Mouse (Mus musculus) neural tube, embryonic 15.5 days (tissue): ENCODE measurements around the gene Pagr1a. TPM values are rescaled to one million over a fixed set of nuclear protein-coding genes. Genes with fewer than 3 reads are reported as not detected.

Experiments
- ATAC-seq: fragments of 200-750 bp; cut with Nextera tagmentation; 2 replicates; pipeline ENCODE4 v1.8.0; 2017; ENCODE audit warnings: mild to moderate bottlenecking, moderate TSS enrichment, moderate library complexity; ENCODE audit not compliant: low FRiP score
- H3K27ac ChIP-seq: fragments of 300-500 bp; sonication (generic); replicated peaks from 2 replicates; pipeline ENCODE4 v1.5.1; 2015; ENCODE audit warnings: mild to moderate bottlenecking, inconsistent platforms
- H3K27me3 ChIP-seq: fragments of 300-500 bp; sonication (generic); replicated peaks from 2 replicates; pipeline ENCODE4 v1.6.1; 2015; ENCODE audit warnings: inconsistent platforms
- H3K36me3 ChIP-seq: fragments of 300-500 bp; sonication (generic); 2 replicates; pipeline ENCODE4 v1.6.1; 2015; ENCODE audit warnings: inconsistent platforms
- H3K4me1 ChIP-seq: fragments of 300-500 bp; sonication (generic); 2 replicates; pipeline ENCODE4 v1.6.1; 2015; ENCODE audit warnings: inconsistent platforms
- H3K4me2 ChIP-seq: fragments of 300-500 bp; sonication (generic); 2 replicates; pipeline ENCODE4 v1.6.1; 2015; ENCODE audit warnings: inconsistent platforms, mild to moderate bottlenecking, moderate library complexity
- H3K4me3 ChIP-seq: fragments of 300-500 bp; sonication (generic); replicated peaks from 2 replicates; pipeline ENCODE4 v1.5.1; 2015; ENCODE audit warnings: mild to moderate bottlenecking, inconsistent platforms
- H3K9ac ChIP-seq: fragments of 300-500 bp; sonication (generic); replicated peaks from 2 replicates; pipeline ENCODE4 v1.6.1; 2015; ENCODE audit warnings: mild to moderate bottlenecking, inconsistent platforms
- H3K9me3 ChIP-seq: fragments of 300-500 bp; sonication (generic); replicated peaks from 2 replicates; pipeline ENCODE4 v1.6.1; 2016; ENCODE audit warnings: inconsistent platforms
- WGBS: fragments of 180-500 bp; shearing (Covaris S2); methylation state at CpG from one replicate; pipeline ENCODE4 v1.1.7; 2015; ENCODE audit warnings: mixed read lengths; 5-methylcytosine and 5-hydroxymethylcytosine counted together
- polyA plus RNA-seq: library from polyadenylated mRNA; unstranded; fragments of >200 nt; fragmentation: Nextera tagmentation; extraction: Ambion mirVana; gene quantifications from 2 replicates; pipeline ENCODE4 v1.2.1, GENCODE M21; 2015

The Pagr1a gene
- polyA plus RNA-seq, 1 experiment from 2014 or later = 80.1 TPM

DNA sequence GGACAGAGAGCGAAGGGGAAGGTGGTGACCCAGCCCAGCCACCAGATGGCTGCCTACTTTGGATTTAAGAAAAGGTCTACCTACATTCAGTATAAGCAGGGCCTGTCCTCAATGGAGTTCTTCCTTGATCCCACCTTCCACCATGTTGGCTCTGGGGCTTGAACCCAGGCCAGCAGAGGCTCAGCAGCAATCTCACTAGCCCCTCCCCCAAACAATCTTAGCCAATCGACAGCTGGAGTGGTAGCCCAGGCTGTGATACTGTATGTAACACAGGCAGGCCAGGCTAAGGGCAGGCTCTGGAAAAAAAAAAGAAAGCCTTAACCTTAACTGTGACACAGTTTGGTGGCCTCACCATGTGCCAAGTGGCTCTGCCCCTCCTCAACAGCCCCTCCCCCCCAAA, 5.4 kb downstream of the Pagr1a start:
- no peak overlapping the region for H3K4me2 ChIP-seq
- H3K4me1 ChIP-seq = peaks cover 31% of the 10 kb centered on the region
- H3K27ac ChIP-seq = no peak overlapping the region
- H3K27me3 ChIP-seq = no peaks in the 10 kb centered on the region
- peaks cover 24% of the 10 kb centered on the region for H3K36me3 ChIP-seq
- no peak for ATAC-seq
- H3K4me3 ChIP-seq = no peak overlapping the region
- 83% methylated on average over 2 of the region's 2 CpGs for WGBS
- no peaks in the 10 kb centered on the region for H3K9me3 ChIP-seq
- no peak overlapping the region for H3K9ac ChIP-seq

DNA sequence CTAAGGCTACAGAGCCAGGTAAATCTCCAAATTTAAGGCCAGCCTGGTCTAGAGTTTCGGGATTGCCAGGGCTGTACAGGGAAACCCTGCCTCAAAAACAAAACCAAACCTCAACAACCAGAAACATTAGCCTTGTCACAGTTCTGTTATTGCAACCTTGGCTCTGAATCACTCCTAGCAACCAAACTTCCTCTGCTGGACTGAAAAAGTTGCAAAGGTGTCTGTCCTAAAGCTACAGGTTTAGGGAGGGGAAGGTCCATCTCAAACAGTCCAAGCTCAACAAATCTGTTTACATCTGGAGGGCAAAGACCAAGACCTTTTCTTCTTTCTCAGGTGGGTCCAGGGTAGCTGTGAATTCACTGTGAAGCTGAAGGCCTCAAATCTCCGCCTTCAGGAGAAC, 6.1 kb downstream of the Pagr1a start:
- Histone ChIP-seq H3K9ac (no peak overlapping the region), H3K9me3 (no peaks in the 10 kb centered on the region), H3K4me1 (peaks cover 29% of the 10 kb centered on the region), H3K27ac (no peak overlapping the region), H3K27me3 (no peaks in the 10 kb centered on the region), H3K36me3 (peaks cover 24% of the 10 kb centered on the region), H3K4me3 (no peak overlapping the region), H3K4me2 (no peak overlapping the region)
- 96% methylated on average over 2 of the region's 2 CpGs for WGBS
- ATAC-seq = no peak

DNA sequence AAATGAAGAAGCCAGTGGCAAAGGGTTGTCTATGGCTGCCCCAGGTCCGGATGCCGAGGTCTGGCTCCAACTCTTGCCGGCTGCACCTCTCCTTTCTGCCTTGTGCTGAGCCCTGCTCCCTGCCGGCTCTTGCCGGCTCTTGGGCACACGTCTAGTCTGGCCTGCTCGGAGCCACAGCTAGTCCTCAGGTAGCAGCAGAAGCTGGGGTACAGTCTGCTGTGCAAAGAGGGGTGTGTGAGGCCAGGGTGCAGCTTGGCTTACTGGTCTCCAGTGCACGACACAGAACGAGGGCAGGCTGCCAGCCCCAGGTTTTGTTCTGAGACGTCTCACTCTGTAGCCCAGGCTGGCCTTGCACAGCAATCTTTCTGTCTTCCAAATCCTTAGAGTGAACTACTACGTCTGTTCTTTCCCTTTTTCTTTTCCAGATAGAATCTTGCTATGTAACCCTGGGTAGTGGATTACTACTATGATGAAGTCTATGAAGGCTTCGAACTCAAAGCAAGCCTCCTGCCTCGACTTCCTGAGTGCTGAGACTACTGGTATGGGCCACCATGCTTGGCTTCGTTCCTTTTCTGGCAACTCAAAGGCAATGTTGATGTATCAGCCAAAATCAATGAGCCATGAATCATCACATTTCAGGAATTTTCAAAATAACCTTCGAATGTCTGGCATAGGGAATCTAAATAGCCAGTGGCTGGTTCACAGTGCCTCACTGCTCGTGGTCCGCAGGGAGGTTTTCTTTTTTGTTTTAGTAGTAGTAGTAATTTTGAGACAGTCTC, 7.7 kb downstream of the Pagr1a start:
- no peak overlapping the region for H3K4me3 ChIP-seq
- H3K9me3 ChIP-seq = no peaks in the 10 kb centered on the region
- ATAC-seq = no peak
- H3K4me2 ChIP-seq = no peak overlapping the region
- H3K4me1 ChIP-seq = peaks cover 13% of the 10 kb centered on the region
- no peak overlapping the region for H3K9ac ChIP-seq
- peaks cover 15% of the 10 kb centered on the region for H3K36me3 ChIP-seq
- no peaks in the 10 kb centered on the region for H3K27me3 ChIP-seq
- H3K27ac ChIP-seq = 0 out of 2 replicates have a peak overlapping the region, but pooled peaks have one; percentile 24
- WGBS = 84% methylated on average over 17 of the region's 17 CpGs

DNA sequence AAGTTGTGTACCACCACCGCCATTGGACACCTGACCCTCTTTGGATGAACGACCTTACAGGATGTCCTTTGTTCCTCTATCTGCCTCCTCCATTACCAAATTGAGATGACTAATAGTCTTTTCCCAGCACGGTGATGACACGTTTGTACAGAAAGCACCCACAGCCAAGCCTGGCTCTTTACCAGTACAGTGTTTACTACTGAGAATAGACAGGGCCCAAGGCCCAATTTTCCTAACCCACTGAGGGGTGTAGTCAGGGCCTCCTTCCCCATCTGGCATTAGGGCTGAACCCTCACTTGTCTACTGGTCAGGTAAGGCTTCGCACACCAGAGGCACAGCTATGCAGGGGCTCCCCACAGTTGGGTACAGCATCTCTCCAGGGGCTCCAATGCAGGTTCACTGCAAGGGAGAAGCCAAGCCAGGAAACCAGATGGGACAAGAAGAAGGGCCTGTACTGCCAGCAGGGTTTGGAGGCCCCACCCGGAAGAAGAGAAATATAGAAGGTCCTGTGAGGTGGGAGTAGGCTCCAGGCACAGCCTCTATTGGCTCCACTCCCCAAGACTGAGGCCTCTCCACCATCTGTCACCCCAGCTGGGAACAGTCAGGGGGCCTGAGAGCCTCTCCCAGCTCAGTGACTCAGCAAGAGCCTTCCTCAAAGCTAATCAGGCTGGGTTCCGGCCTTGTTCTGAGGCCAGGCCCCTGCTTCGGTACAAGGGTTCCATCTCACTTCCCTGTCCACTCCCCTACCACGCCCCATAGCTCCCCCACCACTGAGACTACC, 8.7 kb downstream of the Pagr1a start:
- no peak for ATAC-seq
- H3K27ac ChIP-seq = peak overlapping the region; percentile 24
- no peak overlapping the region for H3K9ac ChIP-seq
- peaks cover 7% of the 10 kb centered on the region for H3K36me3 ChIP-seq
- no peaks in the 10 kb centered on the region for H3K27me3 ChIP-seq
- no peaks in the 10 kb centered on the region for H3K9me3 ChIP-seq
- H3K4me3 ChIP-seq = no peak overlapping the region
- H3K4me1 ChIP-seq = peaks cover 3% of the 10 kb centered on the region
- 54% methylated on average over 9 of the region's 9 CpGs for WGBS
- no peak overlapping the region for H3K4me2 ChIP-seq

DNA sequence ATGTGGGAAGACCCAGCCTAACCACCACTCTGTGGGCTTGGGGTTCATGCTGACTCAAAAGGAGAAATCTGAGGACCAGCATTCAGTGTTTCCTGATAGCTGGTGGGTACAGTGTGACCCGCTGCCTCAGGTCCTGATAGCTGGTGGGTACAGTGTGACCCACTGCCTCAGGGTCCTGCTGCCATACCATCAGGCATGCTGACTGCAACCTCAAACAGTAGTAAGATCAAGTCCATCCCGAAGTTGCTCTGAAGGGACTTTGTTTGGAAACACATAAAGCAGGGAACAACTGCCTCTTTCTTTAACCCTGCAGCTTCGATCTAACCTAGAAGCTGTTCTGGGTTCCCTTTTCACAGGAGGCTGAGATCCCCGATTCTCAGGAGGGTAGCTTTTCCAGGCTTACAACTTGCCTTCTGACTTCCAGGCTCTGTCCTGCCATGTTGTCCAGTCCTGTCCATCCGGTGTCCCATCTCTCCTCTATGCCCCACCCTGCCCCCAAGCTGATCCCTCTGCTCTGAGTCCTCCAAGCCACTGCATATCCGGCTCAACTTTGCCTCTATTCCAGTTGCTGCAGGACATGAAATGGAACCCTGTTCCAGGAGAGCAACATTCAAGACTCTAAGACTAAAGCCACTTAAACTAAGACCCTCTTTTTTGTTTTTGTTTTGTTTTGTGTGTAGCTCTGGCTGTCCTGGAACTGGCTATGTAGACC, 9.7 kb downstream of the Pagr1a start:
- Histone ChIP-seq H3K4me1 (no peaks in the 10 kb centered on the region), H3K9ac (no peak overlapping the region), H3K36me3 (no peaks in the 10 kb centered on the region), H3K9me3 (no peaks in the 10 kb centered on the region), H3K4me2 (no peak overlapping the region), H3K27me3 (no peaks in the 10 kb centered on the region), H3K27ac (no peak overlapping the region), H3K4me3 (no peak overlapping the region)
- 88% methylated on average over 6 of the region's 6 CpGs for WGBS
- ATAC-seq = no peak

DNA sequence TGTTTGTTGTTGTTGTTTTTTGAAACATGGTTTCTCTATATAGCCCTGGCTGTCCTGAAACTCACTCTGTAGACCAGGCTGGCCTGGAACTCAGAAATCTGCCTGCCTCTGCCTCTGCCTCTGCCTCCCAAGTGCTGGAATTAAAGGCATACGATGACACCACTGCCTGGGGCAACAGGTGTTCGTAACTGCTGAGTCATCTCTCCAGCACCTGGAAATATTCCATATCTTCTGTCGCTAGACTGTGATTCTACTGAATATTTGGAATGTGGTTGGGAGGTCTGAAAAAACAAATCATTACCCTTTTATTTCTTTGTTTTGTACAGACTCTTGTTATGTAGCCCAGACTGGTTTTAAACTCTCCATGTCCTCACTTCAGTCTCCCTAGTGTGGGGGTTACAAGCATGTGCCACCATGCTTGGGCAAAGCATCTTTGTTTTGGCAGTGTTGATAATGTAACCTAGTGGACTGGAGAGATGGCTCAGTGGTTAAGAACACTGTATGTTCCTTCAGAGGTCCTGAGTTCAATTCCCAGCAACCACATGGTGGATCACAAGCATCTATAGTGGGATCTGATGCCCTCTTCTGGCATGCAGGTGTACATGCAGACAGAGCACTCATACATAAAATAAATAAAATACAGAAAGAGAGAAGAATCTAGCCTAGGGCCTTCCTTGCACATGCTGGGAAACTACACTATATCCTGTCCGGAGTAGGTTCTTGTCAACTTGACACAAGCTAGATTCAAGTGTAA, 12.9 kb downstream of the Pagr1a start:
- WGBS = 91% methylated on average over 4 of the region's 4 CpGs

DNA sequence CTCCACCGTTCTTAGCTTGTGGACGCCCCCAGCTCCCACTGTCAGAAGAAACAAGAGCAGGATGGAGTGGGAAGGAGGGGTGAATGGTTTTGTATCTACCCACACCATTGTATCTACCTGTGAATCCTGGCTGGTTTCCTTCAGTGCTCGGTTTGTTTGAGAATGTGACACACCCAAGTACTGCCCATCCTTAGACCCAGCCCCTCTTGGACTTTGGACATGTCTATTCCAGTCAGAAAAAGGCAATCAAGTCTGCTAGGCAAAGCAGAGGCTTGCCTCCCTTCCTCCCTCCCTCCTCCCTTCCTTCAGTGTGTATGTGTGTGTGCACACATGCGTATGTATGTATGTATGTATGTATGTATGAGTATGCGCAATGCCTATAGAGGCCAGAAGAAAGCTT, 13.5 kb downstream of the Pagr1a start:
- ATAC-seq = no peak
- 93% methylated on average over 5 of the region's 5 CpGs for WGBS
- no peak overlapping the region for H3K27ac ChIP-seq

More for the DNA sequence above, 12.9 kb downstream of the Pagr1a start:
- no peaks in the 10 kb centered on the region for H3K4me1 ChIP-seq
- no peak overlapping the region for H3K9ac ChIP-seq
- no peak overlapping the region for H3K4me3 ChIP-seq
- no peaks in the 10 kb centered on the region for H3K36me3 ChIP-seq
- ATAC-seq = no peak
- no peak overlapping the region for H3K4me2 ChIP-seq
- H3K27me3 ChIP-seq = no peaks in the 10 kb centered on the region
- no peak overlapping the region for H3K27ac ChIP-seq
- H3K9me3 ChIP-seq = no peaks in the 10 kb centered on the region

DNA sequence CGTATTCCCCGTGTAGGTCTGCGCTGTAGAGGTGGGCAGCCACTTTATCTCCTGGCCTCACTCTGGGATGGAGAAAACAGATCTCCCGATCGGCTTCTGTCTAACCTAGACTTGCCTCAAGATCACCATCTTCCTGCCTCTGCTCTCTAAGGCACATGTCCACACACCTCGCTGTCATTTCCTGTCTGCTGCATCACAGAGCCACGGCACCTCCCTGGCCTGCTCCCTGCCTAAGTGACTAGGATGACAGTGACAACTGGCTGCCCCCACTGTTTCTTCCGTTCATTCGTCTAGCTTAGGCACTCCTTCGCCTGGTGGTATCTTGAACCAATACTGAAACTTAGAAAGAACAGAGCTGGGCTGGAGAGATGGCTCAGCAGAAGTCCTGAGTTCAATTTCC, 17.6 kb downstream of the Pagr1a start:
- Histone ChIP-seq H3K9me3 (no peaks in the 10 kb centered on the region), H3K27me3 (no peaks in the 10 kb centered on the region), H3K4me1 (no peaks in the 10 kb centered on the region), H3K4me3 (no peak overlapping the region), H3K27ac (no peak overlapping the region), H3K9ac (no peak overlapping the region), H3K4me2 (no peak overlapping the region), H3K36me3 (no peaks in the 10 kb centered on the region)
- no peak for ATAC-seq
- WGBS = 82% methylated on average over 10 of the region's 10 CpGs

More for the DNA sequence above, 13.5 kb downstream of the Pagr1a start:
- no peak overlapping the region for H3K4me3 ChIP-seq
- H3K4me2 ChIP-seq = no peak overlapping the region
- H3K36me3 ChIP-seq = no peaks in the 10 kb centered on the region
- H3K9ac ChIP-seq = no peak overlapping the region
- no peaks in the 10 kb centered on the region for H3K27me3 ChIP-seq
- no peaks in the 10 kb centered on the region for H3K4me1 ChIP-seq
- H3K9me3 ChIP-seq = no peaks in the 10 kb centered on the region

DNA sequence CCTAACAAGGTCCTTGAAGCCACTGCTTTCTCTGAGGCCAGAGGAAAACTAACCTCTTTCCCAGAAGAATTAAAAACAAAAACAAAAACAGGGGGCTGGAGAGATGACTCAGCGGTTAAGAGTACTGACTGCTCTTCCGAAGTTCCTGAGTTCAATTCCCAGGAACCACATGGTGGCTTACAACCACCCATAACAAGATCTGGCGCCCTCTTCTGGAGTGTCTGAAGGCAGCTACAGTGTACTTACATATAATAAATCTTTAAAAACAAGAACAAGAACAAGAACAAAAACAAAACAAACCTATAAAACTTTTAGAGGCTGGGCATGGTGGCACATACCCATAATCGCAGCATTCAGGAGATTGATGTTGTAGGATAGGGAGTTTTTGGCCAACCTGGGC, 20.7 kb downstream of the Pagr1a start:
- ATAC-seq = no peak
- H3K27me3 ChIP-seq = no peaks in the 10 kb centered on the region
- 85% methylated on average over 4 of the region's 4 CpGs for WGBS
- no peak overlapping the region for H3K4me2 ChIP-seq
- H3K36me3 ChIP-seq = no peaks in the 10 kb centered on the region
- no peak overlapping the region for H3K4me3 ChIP-seq
- no peaks in the 10 kb centered on the region for H3K4me1 ChIP-seq
- H3K27ac ChIP-seq = no peak overlapping the region
- no peaks in the 10 kb centered on the region for H3K9me3 ChIP-seq
- no peak overlapping the region for H3K9ac ChIP-seq

DNA sequence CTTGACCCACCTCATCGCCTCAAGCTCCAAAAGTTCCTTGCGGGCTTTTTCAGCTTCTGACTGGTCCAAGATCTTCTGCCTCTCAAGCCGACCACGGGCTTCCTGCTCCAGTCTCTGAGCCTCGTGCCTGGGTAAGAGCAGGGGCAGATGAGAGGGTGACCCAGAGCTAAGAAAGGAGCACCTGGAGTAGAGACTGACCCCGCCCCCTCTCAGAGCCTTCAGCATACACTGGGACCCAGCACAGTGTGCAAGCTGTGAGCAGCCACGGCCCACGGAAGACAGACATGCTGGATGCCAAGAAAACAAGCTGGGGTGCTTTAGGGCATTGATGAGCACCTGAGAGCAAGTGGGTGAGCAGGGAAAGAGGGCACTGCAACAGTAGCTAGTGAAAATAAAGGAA, 28.3 kb downstream of the Pagr1a start:
- H3K4me3 ChIP-seq = no peak overlapping the region
- no peaks in the 10 kb centered on the region for H3K27me3 ChIP-seq
- no peak overlapping the region for H3K27ac ChIP-seq
- no peak for ATAC-seq
- no peak overlapping the region for H3K4me2 ChIP-seq
- H3K4me1 ChIP-seq = no peaks in the 10 kb centered on the region
- no peaks in the 10 kb centered on the region for H3K36me3 ChIP-seq
- 74% methylated on average over 8 of the region's 8 CpGs for WGBS
- no peaks in the 10 kb centered on the region for H3K9me3 ChIP-seq
- no peak overlapping the region for H3K9ac ChIP-seq

DNA sequence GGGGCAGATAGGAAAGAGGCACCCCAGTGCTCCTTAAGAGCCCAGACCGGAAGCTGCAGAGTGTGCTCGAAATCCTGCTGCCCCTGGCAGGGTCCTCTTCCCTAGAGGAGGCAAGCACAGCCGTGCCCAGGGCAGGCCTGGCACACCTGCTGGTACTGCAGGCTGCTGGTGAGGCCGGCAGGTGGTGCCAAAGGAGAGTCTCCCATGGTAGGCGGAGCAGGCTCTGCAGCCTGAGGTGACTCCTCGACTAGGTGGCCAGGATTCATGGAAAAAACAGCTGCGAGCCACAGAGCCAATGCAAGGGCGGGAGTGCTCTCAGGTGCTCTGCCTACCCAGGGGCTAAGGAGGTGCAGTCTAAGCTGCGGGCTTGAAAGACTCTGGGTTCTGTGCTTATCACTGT, 30.8 kb downstream of the Pagr1a start:
- Histone ChIP-seq H3K4me2 (no peak overlapping the region), H3K4me3 (no peak overlapping the region), H3K9me3 (no peaks in the 10 kb centered on the region), H3K27ac (no peak overlapping the region), H3K36me3 (peaks cover 3% of the 10 kb centered on the region; the same call in 1 of the 2 replicates), H3K9ac (no peak overlapping the region), H3K4me1 (no peaks in the 10 kb centered on the region), H3K27me3 (no peaks in the 10 kb centered on the region)
- WGBS = 48% methylated on average over 9 of the region's 9 CpGs
- ATAC-seq = no peak
